Mouse (Mus musculus): Measurements from ENCODE around the gene Erbb2. TPM values are rescaled to one million over a fixed set of nuclear protein-coding genes. Genes with fewer than 3 reads are reported as not detected.

Gene Erbb2
- polyA plus RNA-seq, 1 experiment from 2014 or later: 40.6 TPM

- Histone ChIP-seq H3K27ac (no peak overlapping the region), H3K9ac (no peak overlapping the region), H3K4me1 (no peaks in the 10 kb centered on the region), H3K4me2 (no peak overlapping the region), H3K9me3 (no peaks in the 10 kb centered on the region), H3K27me3 (replicated peaks) (no peaks in the 10 kb centered on the region), H3K4me3 (replicated peaks) (no peak overlapping the region), H3K36me3 (no peaks in the 10 kb centered on the region)
- WGBS: 83% methylated on average over 12 of the region's 12 CpGs
- no peak for ATAC-seq (ENCODE audit: insufficient read depth, low FRiP score, low read depth)
Observed at GRCm38 (mm10) chr11:98479940-98480497, 67.7 kb downstream of the Erbb2 start.

- Histone ChIP-seq H3K36me3 (no peaks in the 10 kb centered on the region), H3K4me3 (replicated peaks) (no peak overlapping the region), H3K9ac (no peak overlapping the region), H3K27me3 (replicated peaks) (no peaks in the 10 kb centered on the region), H3K9me3 (no peaks in the 10 kb centered on the region), H3K4me2 (no peak overlapping the region), H3K27ac (no peak overlapping the region), H3K4me1 (no peaks in the 10 kb centered on the region)
- ATAC-seq (ENCODE audit: insufficient read depth, low FRiP score, low read depth): no peak
- 69% methylated on average over 6 of the region's 6 CpGs for WGBS
Observed at GRCm38 (mm10) chr11:98481231-98481630, 69.0 kb downstream of the Erbb2 start.

GRCm38 (mm10) chr11:98482067-98482466, 69.8 kb downstream of the Erbb2 start:
- Histone ChIP-seq H3K27me3 (replicated peaks) (no peaks in the 10 kb centered on the region), H3K9me3 (no peaks in the 10 kb centered on the region), H3K27ac (no peak overlapping the region), H3K4me3 (replicated peaks) (no peak overlapping the region), H3K4me2 (no peak overlapping the region), H3K9ac (no peak overlapping the region), H3K4me1 (no peaks in the 10 kb centered on the region), H3K36me3 (no peaks in the 10 kb centered on the region)
- WGBS: 74% methylated on average over 10 of the region's 10 CpGs
- no peak for ATAC-seq (ENCODE audit: insufficient read depth, low FRiP score, low read depth)

GRCm38 (mm10) chr11:98485749-98486148, 73.5 kb downstream of the Erbb2 start:
- Histone ChIP-seq H3K4me2 (no peak overlapping the region), H3K4me3 (replicated peaks) (no peak overlapping the region), H3K27ac (no peak overlapping the region), H3K9ac (no peak overlapping the region), H3K4me1 (no peaks in the 10 kb centered on the region), H3K9me3 (no peaks in the 10 kb centered on the region), H3K36me3 (no peaks in the 10 kb centered on the region), H3K27me3 (replicated peaks) (no peaks in the 10 kb centered on the region)
- ATAC-seq (ENCODE audit: insufficient read depth, low FRiP score, low read depth): no peak
- 86% methylated on average over 2 of the region's 2 CpGs for WGBS

Other genes with a start within 250 kb of the Erbb2 start
- 54.5 and 57.4 TPM in 2 replicates for gene Med1, start 219.2 kb upstream of the Erbb2 start, polyA plus RNA-seq (2015; fragmentation: Nextera tagmentation; extraction: Ambion mirVana)
- gene Cdk12, start 209.4 kb upstream of the Erbb2 start, polyA plus RNA-seq (2015; fragmentation: Nextera tagmentation; extraction: Ambion mirVana): 9.4 and 9.7 TPM in 2 replicates
- gene Neurod2, start 82.8 kb upstream of the Erbb2 start, polyA plus RNA-seq (2015; fragmentation: Nextera tagmentation; extraction: Ambion mirVana): 0.09 and 0.18 TPM in 2 replicates
- 20.2 and 21.5 TPM in 2 replicates for gene Ppp1r1b, start 64.1 kb upstream of the Erbb2 start, polyA plus RNA-seq (2015; fragmentation: Nextera tagmentation; extraction: Ambion mirVana)
- 41.1 and 46.4 TPM in 2 replicates for gene Stard3, start 54.1 kb upstream of the Erbb2 start, polyA plus RNA-seq (2015; fragmentation: Nextera tagmentation; extraction: Ambion mirVana)
- 0.23 and 0.43 TPM in 2 replicates for gene Tcap, start 28.7 kb upstream of the Erbb2 start, polyA plus RNA-seq (2015; fragmentation: Nextera tagmentation; extraction: Ambion mirVana)
- gene Pnmt, start 26.0 kb upstream of the Erbb2 start, polyA plus RNA-seq (2015; fragmentation: Nextera tagmentation; extraction: Ambion mirVana): 0.22 TPM in 1 of 2 replicates, not detected in the other
- gene Pgap3, start 12.0 kb upstream of the Erbb2 start, polyA plus RNA-seq (2015; fragmentation: Nextera tagmentation; extraction: Ambion mirVana): 13.0 and 15.7 TPM in 2 replicates
- 137 and 142 TPM in 2 replicates for gene Mien1, start 26.5 kb downstream of the Erbb2 start, polyA plus RNA-seq (2015; fragmentation: Nextera tagmentation; extraction: Ambion mirVana)
- gene Grb7, start 33.9 kb downstream of the Erbb2 start, polyA plus RNA-seq (2015; fragmentation: Nextera tagmentation; extraction: Ambion mirVana): 44.7 and 56.1 TPM in 2 replicates
- gene Ikzf3, start 133.6 kb downstream of the Erbb2 start, polyA plus RNA-seq (2015; fragmentation: Nextera tagmentation; extraction: Ambion mirVana): 0.50 and 0.69 TPM in 2 replicates
- gene Zpbp2, start 138.6 kb downstream of the Erbb2 start, polyA plus RNA-seq (2015; fragmentation: Nextera tagmentation; extraction: Ambion mirVana): 0.31 and 0.40 TPM in 2 replicates
- 55.6 and 61.8 TPM in 2 replicates for gene Ormdl3, start 174.9 kb downstream of the Erbb2 start, polyA plus RNA-seq (2015; fragmentation: Nextera tagmentation; extraction: Ambion mirVana)
- not detected in 2 replicates for gene Lrrc3c, start 185.8 kb downstream of the Erbb2 start, polyA plus RNA-seq (2015; fragmentation: Nextera tagmentation; extraction: Ambion mirVana)
- 1.1 and 5.0 TPM in 2 replicates for gene Gm12355, start 213.2 kb downstream of the Erbb2 start, polyA plus RNA-seq (2015; fragmentation: Nextera tagmentation; extraction: Ambion mirVana)
- gene Gsdma3, start 213.9 kb downstream of the Erbb2 start, polyA plus RNA-seq (2015; fragmentation: Nextera tagmentation; extraction: Ambion mirVana): not detected in 2 replicates
- gene Gsdma2, start 234.3 kb downstream of the Erbb2 start, polyA plus RNA-seq (2015; fragmentation: Nextera tagmentation; extraction: Ambion mirVana): 0.21 TPM in 1 of 2 replicates, not detected in the other

Data from stomach, embryonic 15.5 days (tissue).